Mouse (Mus musculus) midbrain, embryonic 12.5 days (tissue): Measurements from ENCODE around the gene Scp2. TPM values are rescaled to one million over a fixed set of nuclear protein-coding genes. Genes with fewer than 3 reads are reported as not detected.

Source experiments
- ATAC-seq: fragments of 200-750 bp; cut with Nextera tagmentation; 2 replicates; pipeline ENCODE4 v1.8.0; 2017; ENCODE audit warnings: low read depth, moderate TSS enrichment, moderate library complexity; ENCODE audit not compliant: low FRiP score
- H3K27ac ChIP-seq: fragments of 300-500 bp; sonication (generic); replicated peaks from 2 replicates; pipeline ENCODE4 v1.5.1; 2016; ENCODE audit warnings: mild to moderate bottlenecking
- H3K27me3 ChIP-seq: fragments of 300-500 bp; sonication (generic); 2 replicates; pipeline ENCODE4 v1.6.1; 2016; ENCODE audit warnings: mild to moderate bottlenecking
- H3K36me3 ChIP-seq: fragments of 300-500 bp; sonication (generic); 2 replicates; pipeline ENCODE4 v1.6.1; 2016
- H3K4me1 ChIP-seq: fragments of 300-500 bp; sonication (generic); 2 replicates; pipeline ENCODE4 v1.6.1; 2016
- H3K4me2 ChIP-seq: fragments of 300-500 bp; sonication (generic); replicated peaks from 2 replicates; pipeline ENCODE4 v1.6.1; 2016; ENCODE audit warnings: mild to moderate bottlenecking, moderate library complexity
- H3K4me3 ChIP-seq: fragments of 300-500 bp; sonication (generic); 2 replicates; pipeline ENCODE4 v1.5.1; 2016; ENCODE audit warnings: mild to moderate bottlenecking
- H3K9ac ChIP-seq: fragments of 300-500 bp; sonication (generic); replicated peaks from 2 replicates; pipeline ENCODE4 v1.6.1; 2016; ENCODE audit warnings: mild to moderate bottlenecking, moderate library complexity
- H3K9me3 ChIP-seq: fragments of 300-500 bp; sonication (generic); 2 replicates; pipeline ENCODE4 v1.6.1; 2016; ENCODE audit warnings: mild to moderate bottlenecking
- WGBS: fragments of 180-500 bp; shearing (Covaris S2); methylation state at CpG from one replicate; pipeline ENCODE4 v1.1.7; 2016; 5-methylcytosine and 5-hydroxymethylcytosine counted together
- polyA plus RNA-seq: library from polyadenylated mRNA; unstranded; fragments of >200 nt; fragmentation: Nextera tagmentation; extraction: Ambion mirVana; gene quantifications from 2 replicates; pipeline ENCODE4 v1.2.1, GENCODE M21; 2016

Scp2 gene
- polyA plus RNA-seq, 1 experiment from 2014 or later, result 204 TPM

DNA sequence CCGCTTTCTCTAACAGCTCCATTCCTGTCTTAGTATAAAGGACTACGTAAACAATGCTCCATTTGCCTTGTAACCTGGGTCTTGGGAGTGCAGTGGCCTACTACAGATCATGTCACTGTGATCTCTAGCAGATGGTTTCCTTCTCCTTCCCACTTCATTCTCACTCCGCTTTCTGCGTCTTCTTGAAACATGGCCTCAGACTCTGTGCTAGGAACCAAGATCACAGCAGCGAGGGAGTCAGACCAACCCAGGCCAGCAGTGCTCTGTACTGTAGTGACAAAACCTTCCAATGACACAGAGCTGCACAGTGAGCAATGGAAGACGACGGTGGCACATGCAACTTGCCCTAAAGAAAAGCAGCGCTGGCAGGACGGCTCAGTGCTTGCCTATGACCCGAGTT, 88.9 kb downstream of the Scp2 start:
- Histone ChIP-seq H3K9me3 (no peaks in the 10 kb centered on the region), H3K4me1 (peaks cover 9% of the 10 kb centered on the region; the same call in 1 of the 2 replicates), H3K27me3 (no peaks in the 10 kb centered on the region), H3K4me3 (no peak overlapping the region), H3K36me3 (peaks cover 61% of the 10 kb centered on the region), H3K4me2 (no peak overlapping the region), H3K27ac (no peak overlapping the region), H3K9ac (no peak overlapping the region)
- ATAC-seq, result no peak
- WGBS, result 90% methylated on average over 10 of the region's 10 CpGs

DNA sequence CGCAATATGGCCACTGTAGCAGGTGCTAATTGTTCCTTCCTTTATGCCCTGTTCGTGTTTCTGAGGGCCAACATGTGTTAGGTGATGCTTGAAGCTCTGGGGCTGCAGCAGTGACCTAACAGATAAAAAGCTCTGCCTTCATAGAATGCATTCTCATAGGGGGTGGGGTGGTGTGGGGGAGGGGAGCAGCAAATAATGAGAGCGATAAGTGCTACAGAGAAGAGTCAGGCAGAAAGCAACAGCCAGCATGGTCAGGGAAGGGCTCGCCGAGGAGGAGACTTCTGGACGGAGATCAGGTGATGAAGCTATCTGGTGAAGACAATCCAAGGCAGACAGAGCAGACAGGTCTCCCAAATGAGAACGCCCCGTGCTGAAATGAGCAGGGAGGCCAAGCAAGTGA, 92.1 kb downstream of the Scp2 start:
- no peak overlapping the region for H3K4me3 ChIP-seq
- no peak overlapping the region for H3K4me2 ChIP-seq
- 92% methylated on average over 8 of the region's 8 CpGs for WGBS
- H3K27ac ChIP-seq, result no peak overlapping the region
- H3K9ac ChIP-seq, result no peak overlapping the region
- H3K36me3 ChIP-seq, result peaks cover 74% of the 10 kb centered on the region
- no peaks in the 10 kb centered on the region for H3K27me3 ChIP-seq
- H3K4me1 ChIP-seq, result peaks cover 3% of the 10 kb centered on the region; the same call in 1 of the 2 replicates
- no peaks in the 10 kb centered on the region for H3K9me3 ChIP-seq
- no peak for ATAC-seq

DNA sequence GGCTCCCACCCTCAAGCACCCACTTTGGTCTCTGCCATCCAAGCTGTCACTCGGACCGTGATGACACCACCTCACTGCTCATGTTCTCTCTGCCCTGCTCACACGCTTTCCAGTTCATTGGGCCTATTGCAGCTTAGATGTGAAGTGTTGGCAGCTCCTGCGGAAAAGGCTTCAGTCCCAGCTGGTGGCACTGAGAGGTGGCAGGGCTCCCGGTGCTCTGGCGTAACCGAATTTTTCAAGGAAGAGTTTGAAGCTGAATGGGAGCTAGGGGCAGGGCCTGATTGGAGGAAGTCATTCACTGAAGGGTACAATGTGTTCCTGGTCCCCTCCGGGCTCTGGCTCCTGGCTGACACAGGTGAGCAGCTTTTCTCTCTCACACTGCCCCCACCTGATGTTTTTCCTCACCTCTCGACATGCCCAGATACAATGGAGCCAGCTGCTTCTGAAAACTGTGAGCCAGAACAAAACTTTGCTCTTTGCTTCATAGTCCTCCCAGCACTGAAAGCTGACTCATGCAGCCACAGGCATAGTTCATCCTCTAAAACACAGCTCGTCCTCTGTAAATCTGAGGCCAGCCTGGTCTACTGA, 93.0 kb downstream of the Scp2 start:
- Histone ChIP-seq H3K4me1 (peaks cover 3% of the 10 kb centered on the region; the same call in 1 of the 2 replicates), H3K27ac (no peak overlapping the region), H3K36me3 (peaks cover 77% of the 10 kb centered on the region), H3K9me3 (no peaks in the 10 kb centered on the region), H3K9ac (0 out of 2 replicates have a peak overlapping the region, but pooled peaks have one; percentile 15), H3K4me2 (no peak overlapping the region), H3K27me3 (no peaks in the 10 kb centered on the region), H3K4me3 (no peak overlapping the region)
- no peak for ATAC-seq
- WGBS, result 87% methylated on average over 10 of the region's 10 CpGs

DNA sequence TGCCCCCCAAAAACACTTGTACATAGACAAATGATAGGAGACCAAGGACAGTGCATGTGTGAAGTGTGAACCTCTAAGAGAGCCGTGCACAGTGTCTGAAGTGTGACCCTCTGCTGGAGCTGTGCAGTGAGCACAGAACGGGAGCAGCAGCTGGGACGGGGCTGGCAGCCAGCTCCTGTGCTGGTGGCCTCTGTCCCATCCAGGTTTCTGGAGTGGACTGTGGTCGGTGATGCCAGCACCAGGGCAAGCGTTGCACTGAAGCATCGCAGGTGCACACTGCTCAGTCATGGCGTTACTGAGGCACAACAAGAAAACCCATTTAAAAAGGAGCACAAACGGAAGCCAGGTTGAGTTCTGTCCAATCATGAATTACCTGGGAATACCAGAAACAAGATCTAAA, 98.7 kb downstream of the Scp2 start:
- Histone ChIP-seq H3K9me3 (no peaks in the 10 kb centered on the region), H3K36me3 (peaks cover 58% of the 10 kb centered on the region), H3K9ac (no peak overlapping the region), H3K4me3 (no peak overlapping the region), H3K4me2 (no peak overlapping the region), H3K27ac (no peak overlapping the region), H3K27me3 (no peaks in the 10 kb centered on the region), H3K4me1 (peaks cover 3% of the 10 kb centered on the region; the same call in 1 of the 2 replicates)
- ATAC-seq, result no peak
- WGBS, result 91% methylated on average over 8 of the region's 8 CpGs

DNA sequence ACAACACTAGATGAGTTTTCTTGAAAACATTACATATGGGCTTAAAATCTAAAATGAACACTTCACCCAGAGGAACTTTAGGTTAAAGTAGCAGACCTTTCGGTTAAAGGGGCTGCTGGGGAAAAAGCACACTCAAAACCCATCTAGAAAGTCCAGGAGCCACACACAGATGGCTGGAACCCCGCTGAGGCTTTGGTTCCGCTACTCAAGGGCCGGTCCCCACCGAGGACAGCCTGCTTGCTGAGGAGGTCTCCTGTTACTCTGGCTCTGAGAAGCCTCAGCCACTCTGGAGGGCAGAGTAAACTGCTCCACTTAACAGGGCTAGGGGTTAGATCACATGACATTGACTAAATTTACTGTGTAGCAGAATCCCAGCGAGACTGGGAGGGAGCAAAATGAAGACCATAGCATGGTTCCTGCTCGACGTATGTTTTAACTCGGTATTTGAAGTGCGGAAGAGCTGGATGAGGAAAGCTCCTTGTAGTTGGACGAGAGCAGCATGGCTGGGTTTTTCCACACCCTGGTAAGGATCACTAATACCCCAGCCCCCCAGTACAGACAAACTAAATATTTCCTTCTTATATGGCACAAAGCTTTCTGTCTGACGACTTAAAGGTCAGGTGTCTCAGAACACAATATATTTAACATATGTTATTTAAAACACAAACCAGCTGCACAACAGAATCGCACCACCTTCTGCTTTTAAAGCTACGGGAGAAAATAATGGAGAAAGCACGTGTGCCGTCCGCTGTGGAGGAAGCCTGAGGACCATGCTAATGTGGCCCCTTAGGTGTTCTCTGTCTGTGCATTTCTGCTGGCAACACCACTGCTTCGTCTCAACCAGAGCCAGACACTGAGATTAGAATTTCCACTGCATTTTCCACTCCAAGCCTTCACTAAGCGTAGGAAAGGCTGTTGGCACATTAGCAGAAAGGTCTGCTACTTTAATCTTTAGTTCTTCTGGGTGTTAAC, 99.4 kb downstream of the Scp2 start:
- no peak for ATAC-seq
- peaks cover under 1% of the 10 kb centered on the region; the same call in 1 of the 2 replicates for H3K4me1 ChIP-seq
- H3K4me3 ChIP-seq, result no peak overlapping the region
- no peaks in the 10 kb centered on the region for H3K27me3 ChIP-seq
- H3K4me2 ChIP-seq, result no peak overlapping the region
- H3K27ac ChIP-seq, result no peak overlapping the region
- 76% methylated on average over 19 of the region's 19 CpGs for WGBS
- H3K36me3 ChIP-seq, result peaks cover 50% of the 10 kb centered on the region
- no peaks in the 10 kb centered on the region for H3K9me3 ChIP-seq
- no peak overlapping the region for H3K9ac ChIP-seq

DNA sequence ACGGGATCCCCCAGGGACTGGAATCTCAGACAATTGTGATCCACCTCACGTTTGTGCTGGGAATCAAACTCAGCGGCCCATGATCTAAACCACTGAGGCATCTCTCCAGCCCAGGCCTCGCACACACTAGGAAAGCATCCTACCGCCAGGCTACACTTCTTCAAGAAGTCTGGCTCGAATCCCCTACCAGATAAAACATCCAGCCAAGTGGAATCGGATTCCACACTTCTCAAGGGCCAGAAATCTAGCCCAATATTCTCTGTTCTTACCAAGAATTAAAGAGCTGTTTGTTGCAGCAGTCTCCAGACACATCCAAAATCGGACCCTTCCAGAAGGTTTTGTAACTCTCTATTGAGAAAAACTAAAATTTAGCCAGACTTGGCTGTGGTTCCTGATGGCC, 107.8 kb downstream of the Scp2 start:
- Histone ChIP-seq H3K9ac (no peak overlapping the region), H3K4me1 (no peaks in the 10 kb centered on the region; the same call in 1 of the 2 replicates), H3K27ac (no peak overlapping the region), H3K9me3 (no peaks in the 10 kb centered on the region), H3K4me3 (no peak overlapping the region), H3K27me3 (peaks cover 20% of the 10 kb centered on the region), H3K36me3 (peaks cover 2% of the 10 kb centered on the region; the same call in 1 of the 2 replicates), H3K4me2 (no peak overlapping the region)
- no peak for ATAC-seq
- WGBS, result 81% methylated on average over 8 of the region's 8 CpGs

DNA sequence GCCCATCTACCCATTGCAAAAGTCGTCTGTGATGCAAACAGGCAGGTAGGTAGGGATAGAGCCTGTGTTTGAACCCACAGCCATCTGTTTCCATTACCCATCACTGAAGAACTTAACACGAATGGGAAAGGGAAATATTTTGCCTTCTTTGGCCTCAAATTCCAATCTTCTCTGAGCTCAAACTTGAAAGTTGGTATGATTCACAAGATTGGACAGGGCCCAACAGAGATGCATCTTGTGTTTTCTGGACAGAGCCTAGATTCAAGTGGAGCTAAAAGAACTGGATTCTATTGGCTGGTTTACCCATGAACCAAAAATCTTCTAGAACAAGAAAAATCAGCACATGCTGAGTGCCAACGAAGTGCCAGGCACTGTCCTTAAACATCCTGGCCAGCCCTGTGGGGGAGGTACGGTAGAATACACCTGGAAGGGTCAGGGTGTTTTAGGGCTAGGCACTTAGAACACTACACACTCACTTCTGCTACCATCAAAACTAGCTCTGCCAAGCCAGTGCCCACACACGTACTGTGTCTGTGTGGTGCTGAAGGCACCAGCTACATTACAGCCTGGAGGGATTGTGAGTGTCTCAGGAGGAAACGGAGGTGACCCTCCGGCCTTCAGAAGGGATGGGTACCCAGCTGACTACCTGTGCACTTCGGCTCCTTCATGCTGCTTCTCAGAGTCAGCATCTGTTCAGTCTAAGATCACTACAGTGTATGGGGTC, 111.6 kb downstream of the Scp2 start:
- no peaks in the 10 kb centered on the region for H3K9me3 ChIP-seq
- H3K27me3 ChIP-seq, result peaks cover 51% of the 10 kb centered on the region
- no peak overlapping the region for H3K27ac ChIP-seq
- no peaks in the 10 kb centered on the region for H3K36me3 ChIP-seq
- no peak overlapping the region for H3K4me2 ChIP-seq
- no peak overlapping the region for H3K9ac ChIP-seq
- WGBS, result 80% methylated on average over 8 of the region's 8 CpGs
- ATAC-seq, result no peak
- no peak overlapping the region for H3K4me3 ChIP-seq
- H3K4me1 ChIP-seq, result peaks cover 12% of the 10 kb centered on the region

DNA sequence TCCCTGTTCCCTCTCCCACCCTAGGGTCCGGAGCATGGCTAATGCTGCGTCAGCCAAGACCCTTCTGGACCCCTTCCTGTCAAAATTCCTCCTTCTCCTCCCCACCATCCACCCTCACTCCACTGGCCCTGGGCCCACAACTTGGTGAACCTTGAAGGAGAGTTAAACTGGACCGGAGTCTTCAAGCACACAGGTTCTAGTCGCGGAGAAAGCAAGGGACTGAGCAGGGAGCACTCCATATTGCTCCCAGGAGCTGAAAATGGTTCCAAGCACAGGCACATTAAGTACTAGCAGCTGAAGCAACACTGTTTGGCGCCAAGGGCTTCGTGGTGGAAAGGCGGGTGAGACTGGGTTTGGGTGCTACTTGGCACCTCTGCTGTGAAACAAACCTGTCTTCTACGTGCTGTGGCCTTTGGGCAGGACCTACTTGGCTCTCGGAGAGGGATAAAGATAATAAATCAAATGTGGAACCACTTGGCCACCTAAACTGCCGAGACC, 112.4 kb downstream of the Scp2 start:
- ATAC-seq, result no peak
- Histone ChIP-seq H3K4me1 (peaks cover 12% of the 10 kb centered on the region), H3K9ac (0 out of 2 replicates have a peak overlapping the region, but pooled peaks have one; percentile 56), H3K4me2 (peak overlapping the region; percentile 98), H3K9me3 (no peaks in the 10 kb centered on the region), H3K4me3 (peak overlapping the region; percentile 58), H3K36me3 (no peaks in the 10 kb centered on the region), H3K27ac (no peak overlapping the region), H3K27me3 (peaks cover 51% of the 10 kb centered on the region)
- 40% methylated on average over 11 of the region's 11 CpGs for WGBS

DNA sequence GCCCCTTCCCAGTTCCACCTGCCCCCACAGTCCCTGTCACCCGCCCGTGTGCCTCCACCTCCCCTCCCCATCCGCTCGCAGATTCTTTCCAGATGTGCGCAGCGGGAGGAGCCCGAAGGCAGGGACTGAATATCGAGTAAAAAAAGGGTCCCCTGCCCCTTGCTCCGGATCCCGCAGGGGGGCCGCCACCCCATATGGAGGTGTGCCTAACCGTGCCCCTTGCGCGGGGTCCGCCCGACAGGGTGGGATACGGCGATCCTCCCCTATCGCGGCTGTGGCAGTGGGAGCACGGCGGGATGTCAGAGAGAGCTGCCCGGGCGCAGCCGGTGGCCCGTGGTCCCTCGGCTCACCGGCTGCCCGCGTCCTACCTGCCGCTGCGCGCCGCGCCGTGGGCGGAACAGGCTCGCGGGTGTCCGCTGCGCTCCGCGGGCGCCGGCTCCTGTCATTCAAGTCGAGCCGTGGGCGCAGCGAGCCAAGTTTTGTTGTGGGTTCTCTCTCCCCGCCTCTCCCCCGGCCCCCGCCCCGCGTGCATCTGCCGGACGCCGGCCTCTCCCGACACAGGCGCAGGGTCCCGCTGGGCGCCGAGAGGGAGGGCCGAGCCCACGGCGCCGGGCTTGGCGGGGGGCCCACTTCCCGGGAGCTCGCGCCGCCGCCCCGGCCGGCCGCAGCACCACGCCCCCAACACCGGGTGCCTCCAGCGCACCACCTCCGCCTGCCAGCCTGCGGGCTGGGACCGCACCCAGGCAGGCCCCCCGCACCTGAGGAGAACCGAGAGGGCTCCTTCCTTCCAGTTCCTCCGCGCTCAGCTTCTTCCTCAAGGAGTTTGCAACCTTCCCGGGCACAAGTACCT, 113.1 kb downstream of the Scp2 start:
- Histone ChIP-seq H3K9ac (peak overlapping the region; percentile 56), H3K4me1 (peaks cover 12% of the 10 kb centered on the region), H3K36me3 (no peaks in the 10 kb centered on the region), H3K27ac (no peak overlapping the region), H3K4me3 (peak overlapping the region; percentile 58), H3K9me3 (no peaks in the 10 kb centered on the region), H3K4me2 (peak overlapping the region; percentile 98), H3K27me3 (peaks cover 56% of the 10 kb centered on the region)
- under 1% methylated on average over 52 of the region's 86 CpGs for WGBS
- 0 out of 2 replicates have a peak, but pooled peaks have one; percentile 49 for ATAC-seq

DNA sequence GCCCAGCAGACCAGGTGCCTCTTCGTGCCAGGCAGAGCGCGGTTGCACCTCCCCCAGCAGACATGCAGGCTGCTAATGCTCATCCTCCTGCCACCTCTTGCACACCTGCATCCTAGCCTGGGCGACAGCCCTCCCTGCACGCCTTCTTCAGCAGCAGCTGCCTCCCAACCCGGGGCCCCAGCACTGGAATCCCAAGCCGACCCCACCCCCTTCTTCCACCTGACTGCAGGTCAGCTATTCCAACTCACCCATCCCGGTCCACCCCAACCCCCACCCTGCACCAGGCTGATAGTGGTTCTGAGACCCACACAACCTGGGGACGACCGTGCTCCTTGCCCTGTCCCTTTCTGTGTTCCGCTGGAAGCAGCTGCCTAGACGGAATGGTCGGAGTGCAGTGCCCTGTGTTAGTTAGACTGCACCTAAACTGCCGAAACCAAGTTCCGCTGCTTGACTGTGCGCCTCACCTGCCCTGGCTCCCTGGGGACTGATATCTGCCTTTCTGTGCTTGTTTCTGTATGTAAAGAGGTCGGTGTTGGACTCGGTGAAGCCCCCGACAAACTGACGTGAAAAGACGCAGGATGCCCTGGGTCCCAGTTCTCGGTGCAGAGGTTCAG, 113.8 kb downstream of the Scp2 start:
- ATAC-seq, result no peak
- no peaks in the 10 kb centered on the region for H3K36me3 ChIP-seq
- H3K9ac ChIP-seq, result no peak overlapping the region
- H3K4me3 ChIP-seq, result peak overlapping the region; percentile 58
- peak overlapping the region; percentile 98 for H3K4me2 ChIP-seq
- no peaks in the 10 kb centered on the region for H3K9me3 ChIP-seq
- WGBS, result 2% methylated on average over 21 of the region's 22 CpGs
- no peak overlapping the region for H3K27ac ChIP-seq
- H3K27me3 ChIP-seq, result peaks cover 56% of the 10 kb centered on the region
- H3K4me1 ChIP-seq, result peaks cover 12% of the 10 kb centered on the region

DNA sequence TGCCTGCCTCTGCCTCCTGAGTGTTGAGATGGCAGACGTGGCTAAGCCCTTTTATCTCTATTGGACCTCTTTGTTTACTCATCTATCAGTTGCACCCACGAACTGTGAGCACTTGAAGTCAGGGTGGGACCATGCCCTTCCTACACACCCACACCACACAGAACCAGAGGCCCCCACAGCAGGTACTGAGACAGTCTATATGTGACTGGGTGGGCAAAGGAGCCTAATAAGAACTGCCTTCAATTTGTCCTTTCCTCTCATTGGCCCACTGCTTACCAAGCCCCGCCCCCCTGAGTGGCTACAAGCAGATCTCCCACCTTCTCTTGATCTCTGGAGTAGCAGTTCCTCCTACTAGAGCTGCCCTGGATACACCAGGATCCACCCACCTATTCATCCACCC, 118.6 kb downstream of the Scp2 start:
- Histone ChIP-seq H3K9me3 (no peaks in the 10 kb centered on the region), H3K9ac (no peak overlapping the region), H3K4me1 (peaks cover 12% of the 10 kb centered on the region)

More for the DNA sequence above, 118.6 kb downstream of the Scp2 start:
- Histone ChIP-seq H3K36me3 (no peaks in the 10 kb centered on the region), H3K4me2 (no peak overlapping the region), H3K4me3 (no peak overlapping the region), H3K27ac (no peak overlapping the region), H3K27me3 (peaks cover 34% of the 10 kb centered on the region)
- WGBS, result 32% methylated on average over 3 of the region's 3 CpGs
- no peak for ATAC-seq
